Mouse (Mus musculus) thymus, adult 2 months (tissue): Measurements from ENCODE around the gene 3110040M04Rik.
"Not testable (repeated sequence)": the region's sequence is repeated elsewhere in the genome, so short reads cannot be mapped to it uniquely, and the experiment has no call there.

ENCODE experiments used
- CTCF ChIP-seq: fragments of 200-500 bp; IDR thresholded peaks from 2 replicates; pipeline ENCODE4 v1.5.1; 2012; ENCODE audit warnings: mild to moderate bottlenecking, control low read depth, low read length, moderate library complexity, borderline replicate concordance; ENCODE audit not compliant: control insufficient read depth, poor library complexity, insufficient read depth; ENCODE audit errors: extremely low read depth
- POLR2A ChIP-seq: fragments of 200-500 bp; IDR thresholded peaks from 2 replicates; pipeline ENCODE4 v1.6.1; 2012; ENCODE audit warnings: mild to moderate bottlenecking, low read length, control low read depth, moderate library complexity; ENCODE audit not compliant: control insufficient read depth, poor library complexity, insufficient read depth; ENCODE audit errors: extremely low read depth

DNA sequence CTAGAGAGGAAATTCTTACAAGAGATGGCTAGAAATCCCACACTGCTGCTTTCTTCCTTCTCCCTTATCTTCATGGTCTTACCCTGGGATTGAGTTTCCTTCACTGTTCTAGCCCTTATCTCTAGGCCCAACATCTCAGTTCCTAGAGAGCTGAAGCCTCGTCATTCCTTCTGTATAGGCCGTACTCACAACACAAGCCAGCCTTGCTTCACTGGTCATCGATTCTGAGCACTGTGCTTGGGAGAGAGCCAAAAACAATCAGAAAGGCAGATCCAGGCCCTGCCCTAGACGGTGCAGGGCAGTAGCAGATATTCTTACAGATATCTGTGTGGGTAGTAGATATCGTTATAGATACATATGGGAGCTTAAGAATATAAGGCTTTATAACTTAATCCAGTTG, 1.1 kb upstream of the 3110040M04Rik start:
- not testable (repeated sequence) for TF ChIP-seq CTCF, POLR2A
